Comparison of ENCODE assay signal across 8 mouse cellular contexts in genomic region chr1:178368548-178369271, GRCm38 (mm10). TPM values are rescaled to one million over a fixed set of nuclear protein-coding genes. Genes with fewer than 3 reads are reported as not detected.
DNase-seq lines count a peak whose midpoint lies in the region; ATAC-seq and TF ChIP-seq lines count a peak whose summit lies in the region.

No protein-coding gene starts in this region.

- TF ChIP-seq CTCF in liver, embryonic 14.5 days (IDR thresholded peaks at IDR 0.05; ENCODE audit: low read depth): no peak
- TF ChIP-seq CTCF in stomach, postnatal 0 days (IDR thresholded peaks at IDR 0.05; ENCODE audit: low read depth): no peak

- H3K9ac ChIP-seq in heart, embryonic 15.5 days: peak overlapping the region; percentile 50
- H3K9ac ChIP-seq in liver, embryonic 14.5 days (replicated peaks): peak overlapping the region; percentile 76
- H3K9ac ChIP-seq in neural tube, embryonic 11.5 days (ENCODE audit: low read length): peak overlapping the region; percentile 63
- peak overlapping the region; percentile 63 for H3K9ac ChIP-seq in stomach, postnatal 0 days (ENCODE audit: low read length)

- no peaks in the 10 kb centered on the region for H3K27me3 ChIP-seq in forebrain, embryonic 10.5 days (ENCODE audit: poor library complexity, severe bottlenecking)
- no peaks in the 10 kb centered on the region for H3K27me3 ChIP-seq in heart, embryonic 15.5 days
- no peaks in the 10 kb centered on the region for H3K27me3 ChIP-seq in liver, embryonic 14.5 days (ENCODE audit: control insufficient read depth, insufficient read depth, low read length)
- no peaks in the 10 kb centered on the region for H3K27me3 ChIP-seq in neural tube, embryonic 11.5 days (ENCODE audit: control insufficient read depth, insufficient read depth, low read length)
- no peaks in the 10 kb centered on the region for H3K27me3 ChIP-seq in stomach, postnatal 0 days (ENCODE audit: control insufficient read depth, insufficient read depth, low read length)

- ATAC-seq in heart, embryonic 15.5 days (replicated peaks; ENCODE audit: insufficient number of reproducible peaks, insufficient read depth, low FRiP score, low read depth): peak; percentile 96
- ATAC-seq in liver, embryonic 14.5 days (ENCODE audit: insufficient read depth): peak; percentile 98
- peak; percentile 94 for ATAC-seq in neural tube, embryonic 11.5 days (ENCODE audit: insufficient read depth, low FRiP score, low TSS enrichment)
- ATAC-seq in stomach, postnatal 0 days (ENCODE audit: low FRiP score, low TSS enrichment): peak; percentile 99

- DNase-seq in CD8-positive naive resting alpha-beta T cell, adult 2 months (ENCODE audit: low read depth in 2 of 2, low spot score in 2 of 2): peak; percentile 88 to 91
- peak; percentile 77 for DNase-seq in c-Kit-positive CD71-negative TER-119-negative erythroid progenitor cells, embryonic 14.5 days (ENCODE audit: low read depth)
- peak; percentile 78 for DNase-seq in forebrain, embryonic 10.5 days (ENCODE audit: extremely low spot score, low spot score)
- peak; percentile 90 to 96 for DNase-seq in kidney, postnatal 25 days
- peak; percentile 68 to 73 (median 70) for DNase-seq in liver, embryonic 14.5 days (ENCODE audit: low read depth in 3 of 3, low spot score in 3 of 3)
- DNase-seq in neural tube, embryonic 11.5 days (ENCODE audit: low spot score): peak; percentile 90
- peak; percentile 95 for DNase-seq in stomach, postnatal 0 days (ENCODE audit: low spot score)

- peaks cover 24% of the 10 kb centered on the region for H3K4me1 ChIP-seq in forebrain, embryonic 10.5 days
- peaks cover 16% of the 10 kb centered on the region for H3K4me1 ChIP-seq in heart, embryonic 15.5 days (replicated peaks)
- peaks cover 7 to 19% of the 10 kb centered on the region in 2 experiments; a peak in 3 of 4 replicates for H3K4me1 ChIP-seq in liver, embryonic 14.5 days (replicated peaks; ENCODE audit: control insufficient read depth in 2 of 2, insufficient read depth in 2 of 2, low read length in 1 of 2)
- H3K4me1 ChIP-seq in neural tube, embryonic 11.5 days (ENCODE audit: control insufficient read depth, insufficient read depth, low read length): 0 out of 2 replicates have a peak, but pooled peaks cover 4% of the 10 kb centered on the region
- H3K4me1 ChIP-seq in stomach, postnatal 0 days (replicated peaks; ENCODE audit: control insufficient read depth, insufficient read depth): no peaks in the 10 kb centered on the region

- H3K9me3 ChIP-seq in forebrain, embryonic 10.5 days: no peaks in the 10 kb centered on the region
- no peaks in the 10 kb centered on the region for H3K9me3 ChIP-seq in heart, embryonic 15.5 days (replicated peaks)
- no peaks in the 10 kb centered on the region for H3K9me3 ChIP-seq in liver, embryonic 14.5 days (ENCODE audit: control insufficient read depth, low read length)
- H3K9me3 ChIP-seq in neural tube, embryonic 11.5 days (ENCODE audit: control insufficient read depth, low read length): no peaks in the 10 kb centered on the region
- no peaks in the 10 kb centered on the region for H3K9me3 ChIP-seq in stomach, postnatal 0 days (ENCODE audit: control insufficient read depth, low read length)

- peak overlapping the region; percentile 86 for H3K27ac ChIP-seq in forebrain, embryonic 10.5 days
- H3K27ac ChIP-seq in heart, embryonic 15.5 days: peak overlapping the region; percentile 96
- H3K27ac ChIP-seq in liver, embryonic 14.5 days: peak overlapping the region; percentile 75
- H3K27ac ChIP-seq in neural tube, embryonic 11.5 days (ENCODE audit: low read depth, low read length): peak overlapping the region; percentile 47
- H3K27ac ChIP-seq in stomach, postnatal 0 days (replicated peaks): peak overlapping the region; percentile 87

- peak overlapping the region; percentile 62 for H3K4me3 ChIP-seq in forebrain, embryonic 10.5 days
- peak overlapping the region; percentile 55 for H3K4me3 ChIP-seq in heart, embryonic 15.5 days
- H3K4me3 ChIP-seq in liver, embryonic 14.5 days (ENCODE audit: insufficient read depth in 1 of 2, low read depth in 2 of 2, low read length in 2 of 2): peak overlapping the region; percentile 67 to 71
- H3K4me3 ChIP-seq in neural tube, embryonic 11.5 days (ENCODE audit: low read depth, low read length): peak overlapping the region; percentile 42
- peak overlapping the region; percentile 48 for H3K4me3 ChIP-seq in stomach, postnatal 0 days (ENCODE audit: low read depth, low read length)

- TF ChIP-seq EP300 in liver, embryonic 14.5 days (IDR thresholded peaks at IDR 0.05; ENCODE audit: low read depth): no peak
- no peak for TF ChIP-seq EP300 in stomach, postnatal 0 days (optimal IDR thresholded peaks at IDR 0.05)

- WGBS in forebrain, embryonic 10.5 days: 3% methylated on average over 36 of the region's 36 CpGs
- WGBS in heart, embryonic 15.5 days: 1% methylated on average over 36 of the region's 36 CpGs
- 4% methylated on average over 36 of the region's 36 CpGs for WGBS in liver, embryonic 14.5 days (ENCODE audit: insufficient replicate concordance)
- 4% methylated on average over 36 of the region's 36 CpGs for WGBS in neural tube, embryonic 11.5 days
- 3% methylated on average over 36 of the region's 36 CpGs for WGBS in stomach, postnatal 0 days

- H3K36me3 ChIP-seq in forebrain, embryonic 10.5 days (replicated peaks): no peaks in the 10 kb centered on the region
- no peaks in the 10 kb centered on the region for H3K36me3 ChIP-seq in heart, embryonic 15.5 days
- no peaks in the 10 kb centered on the region for H3K36me3 ChIP-seq in liver, embryonic 14.5 days (replicated peaks; ENCODE audit: control insufficient read depth, insufficient read depth, low read depth)
- H3K36me3 ChIP-seq in neural tube, embryonic 11.5 days (ENCODE audit: control insufficient read depth, insufficient read depth, low read length): no peaks in the 10 kb centered on the region
- no peaks in the 10 kb centered on the region for H3K36me3 ChIP-seq in stomach, postnatal 0 days (ENCODE audit: control insufficient read depth, insufficient read depth, low read length)

- H3K4me2 ChIP-seq in heart, embryonic 15.5 days: peak overlapping the region; percentile 73
- peak overlapping the region; percentile 91 for H3K4me2 ChIP-seq in liver, embryonic 14.5 days (ENCODE audit: low read depth)
- peak overlapping the region; percentile 81 for H3K4me2 ChIP-seq in neural tube, embryonic 11.5 days (ENCODE audit: low read depth)
- H3K4me2 ChIP-seq in stomach, postnatal 0 days (replicated peaks; ENCODE audit: low read depth): peak overlapping the region; percentile 77

RNA-seq across cellular contexts. Expression of gene Hnrnpu, which starts 31.1 kb away (rescaled TPM):
- 437 and 457 TPM in 2 replicates for polyA plus RNA-seq in forebrain, embryonic 10.5 days (2016; fragmentation: Nextera tagmentation; extraction: Ambion mirVana)
- 227 and 271 TPM in 2 replicates for polyA plus RNA-seq in heart, embryonic 15.5 days (2015; fragmentation: Nextera tagmentation; extraction: Ambion mirVana)
- polyA plus RNA-seq in liver, embryonic 14.5 days (2012; rRNA removed): 86.5 and 191 TPM in 2 replicates
- 165 and 201 TPM in 2 replicates for polyA plus RNA-seq in liver, embryonic 14.5 days (2014; fragmentation: Nextera tagmentation; extraction: Ambion mirVana)
- 801 and 816 TPM in 2 replicates for polyA plus RNA-seq in neural tube, embryonic 11.5 days (2014; fragmentation: Nextera tagmentation; extraction: Ambion mirVana)
- 129 and 147 TPM in 2 replicates for polyA plus RNA-seq in stomach, postnatal 0 days (2015; fragmentation: Nextera tagmentation; extraction: Ambion mirVana)

RNA-seq across cellular contexts. Expression of gene Efcab2, which starts 37.2 kb away (rescaled TPM):
- 6.7 and 9.4 TPM in 2 replicates for polyA plus RNA-seq in forebrain, embryonic 10.5 days (2016; fragmentation: Nextera tagmentation; extraction: Ambion mirVana)
- 14.0 and 21.5 TPM in 2 replicates for polyA plus RNA-seq in heart, embryonic 15.5 days (2015; fragmentation: Nextera tagmentation; extraction: Ambion mirVana)
- polyA plus RNA-seq in liver, embryonic 14.5 days (2012; rRNA removed): 0.19 and 0.64 TPM in 2 replicates
- 3.5 and 4.3 TPM in 2 replicates for polyA plus RNA-seq in liver, embryonic 14.5 days (2014; fragmentation: Nextera tagmentation; extraction: Ambion mirVana)
- polyA plus RNA-seq in neural tube, embryonic 11.5 days (2014; fragmentation: Nextera tagmentation; extraction: Ambion mirVana): 6.8 and 9.5 TPM in 2 replicates
- polyA plus RNA-seq in stomach, postnatal 0 days (2015; fragmentation: Nextera tagmentation; extraction: Ambion mirVana): 3.5 and 3.7 TPM in 2 replicates

RNA-seq across cellular contexts. Expression of gene Cox20, which starts 49.8 kb away (rescaled TPM):
- 77.3 and 84.2 TPM in 2 replicates for polyA plus RNA-seq in forebrain, embryonic 10.5 days (2016; fragmentation: Nextera tagmentation; extraction: Ambion mirVana)
- polyA plus RNA-seq in heart, embryonic 15.5 days (2015; fragmentation: Nextera tagmentation; extraction: Ambion mirVana): 202 and 343 TPM in 2 replicates
- 42.4 and 42.9 TPM in 2 replicates for polyA plus RNA-seq in liver, embryonic 14.5 days (2012; rRNA removed)
- 97.3 and 107 TPM in 2 replicates for polyA plus RNA-seq in liver, embryonic 14.5 days (2014; fragmentation: Nextera tagmentation; extraction: Ambion mirVana)
- 102 and 104 TPM in 2 replicates for polyA plus RNA-seq in neural tube, embryonic 11.5 days (2014; fragmentation: Nextera tagmentation; extraction: Ambion mirVana)
- 140 and 146 TPM in 2 replicates for polyA plus RNA-seq in stomach, postnatal 0 days (2015; fragmentation: Nextera tagmentation; extraction: Ambion mirVana)

Comparison
In these comparisons a context has a peak if more than half of its experiments do, and no peak if none do; other contexts are left out.
1. Peak in every context shown above with its lines: DNase-seq, ATAC-seq, H3K4me3 ChIP-seq and H3K27ac ChIP-seq.